ENCODE assay signal across 22 mouse cellular contexts in the genomic region with DNA sequence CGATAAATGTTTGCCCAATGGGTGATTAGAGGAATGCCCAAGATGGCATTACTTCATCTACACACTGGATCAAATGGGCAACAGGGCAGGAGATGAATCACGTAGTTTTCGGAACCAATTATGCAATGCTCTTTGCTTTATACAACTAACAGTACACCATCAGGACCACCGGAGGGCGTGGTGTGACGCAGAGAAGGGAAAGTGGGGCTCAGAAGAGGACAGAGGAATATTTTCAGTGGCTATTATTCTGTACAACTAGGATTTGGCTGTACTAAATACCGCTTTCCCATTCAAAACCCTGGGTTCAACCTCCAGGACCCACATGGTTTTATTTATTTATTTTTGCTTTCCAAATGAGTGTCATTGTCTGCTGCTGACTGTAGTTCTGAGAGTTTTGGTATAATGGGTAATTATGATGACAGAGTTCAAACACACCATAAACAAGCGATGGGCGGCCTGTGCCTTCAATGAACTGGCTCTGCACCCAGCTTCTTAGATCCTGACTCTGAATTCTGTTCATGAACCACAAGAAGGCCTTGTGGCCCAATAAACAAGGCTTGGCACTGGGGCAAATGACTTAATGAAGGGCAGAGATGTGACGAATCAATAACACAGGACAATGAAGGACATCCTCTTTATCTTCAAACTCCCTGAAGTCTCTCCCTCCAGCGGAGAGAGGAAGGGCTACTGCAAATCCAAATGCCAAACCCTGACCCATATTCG.
DNase-seq lines count a peak whose midpoint lies in the region; ATAC-seq and TF ChIP-seq lines count a peak whose summit lies in the region.
"Had no signal": no experiment of that assay in that cellular context is flagged by ENCODE, and none has a peak within 500 bp of the region (broad histone marks: within the 10 kb centered on the region; RNA-seq: fewer than 3 reads in every experiment).

No protein-coding gene starts in this region.

- POLR2A ChIA-PET in Patski (lab: Charles Lee), result no interaction called here

- TF ChIP-seq CTCF in layer of hippocampus, adult 2 months (conservative IDR thresholded peaks at IDR 0.05), result peak; percentile 41
- TF ChIP-seq CTCF in Patski (IDR thresholded peaks at IDR 0.05), result peak; percentile 51

- no peaks in the 10 kb centered on the region; the same call in 1 of the 2 replicates for H3K4me1 ChIP-seq in liver, embryonic 12.5 days
- H3K4me1 ChIP-seq: forebrain, embryonic 15.5 days; hindbrain, embryonic 12.5 days; neural tube, embryonic 15.5 days had no signal

- H3K9ac ChIP-seq in liver, embryonic 12.5 days, result no peak overlapping the region
- H3K9ac ChIP-seq: forebrain, embryonic 15.5 days; hindbrain, embryonic 12.5 days; limb, embryonic 15.5 days; liver, embryonic 15.5 days; lung, embryonic 15.5 days; neural tube, embryonic 15.5 days had no signal

- ATAC-seq in Patski, result no peak
- no peak for ATAC-seq in liver, embryonic 12.5 days
- ATAC-seq: forebrain, embryonic 15.5 days; inflammation-experienced regulatory T-cells, adult 6 months had no signal

- no peak overlapping the region for H3K4me3 ChIP-seq in layer of hippocampus, adult 2 months
- no peak overlapping the region for H3K4me3 ChIP-seq in liver, embryonic 12.5 days
- H3K4me3 ChIP-seq: forebrain, embryonic 15.5 days; hindbrain, embryonic 12.5 days; limb, embryonic 15.5 days; liver, embryonic 15.5 days; lung, embryonic 15.5 days; neural tube, embryonic 15.5 days had no signal

- H3K27me3 ChIP-seq in Patski, result no peaks in the 10 kb centered on the region
- H3K27me3 ChIP-seq in liver, embryonic 12.5 days (replicated peaks), result no peaks in the 10 kb centered on the region
- H3K27me3 ChIP-seq: forebrain, embryonic 15.5 days; hindbrain, embryonic 12.5 days; limb, embryonic 15.5 days; liver, embryonic 15.5 days; lung, embryonic 15.5 days; neural tube, embryonic 15.5 days had no signal

- 78% methylated on average over 12 of the region's 12 CpGs for WGBS in liver, embryonic 12.5 days (ENCODE audit: insufficient replicate concordance)

- H3K4me2 ChIP-seq in liver, embryonic 12.5 days, result no peak overlapping the region
- H3K4me2 ChIP-seq: forebrain, embryonic 15.5 days; hindbrain, embryonic 12.5 days; limb, embryonic 15.5 days; liver, embryonic 15.5 days; lung, embryonic 15.5 days; neural tube, embryonic 15.5 days had no signal

- peak; percentile 70 for DNase-seq in adrenal gland, adult 8-10 months
- DNase-seq in adrenal gland, adult 18-20 months (ENCODE audit: low spot score in 2 of 2), result no peak
- no peak for DNase-seq in layer of hippocampus, adult 2 months (ENCODE audit: low spot score in 2 of 2)
- no peak for DNase-seq in layer of hippocampus, adult 8-10 months (ENCODE audit: low spot score in 2 of 2)
- no peak for DNase-seq in Patski (ENCODE audit: low read depth, low spot score)
- peak; percentile 34 to 71 for DNase-seq in adrenal gland, postnatal 36 days
- no peak for DNase-seq in right cerebral cortex, adult 18-20 months
- DNase-seq: cerebellum, adult 9-10 months; gastrocnemius, postnatal 25 days; heart, adult 18-20 months; kidney, adult 8-10 months; right cerebral cortex, postnatal 25 days; thymus, postnatal 25 days had no signal

- H3K36me3 ChIP-seq in liver, embryonic 12.5 days, result peaks cover 11% of the 10 kb centered on the region; the same call in 1 of the 2 replicates
- H3K36me3 ChIP-seq: forebrain, embryonic 15.5 days; liver, embryonic 15.5 days had no signal

- CTCF ChIA-PET in Patski (lab: Charles Lee), result interaction anchor here (1.8 kb wide), 1 partner anchor 11 kb away, joined by 4 read pairs; no protein-coding TSS in a partner anchor

- peak overlapping the region; percentile 11; the same call in 1 of the 2 replicates for H3K27ac ChIP-seq in layer of hippocampus, adult 2 months
- H3K27ac ChIP-seq in liver, embryonic 12.5 days, result no peak overlapping the region
- H3K27ac ChIP-seq: forebrain, embryonic 15.5 days; hindbrain, embryonic 12.5 days; limb, embryonic 15.5 days; liver, embryonic 15.5 days; lung, embryonic 15.5 days; macrophage; neural tube, embryonic 15.5 days had no signal

- in situ Hi-C loops in Patski (cut with MboI; ENCODE audit: low pct_unique_long_range_greater_than_20kb), result no loop called here

- H3K9me3 ChIP-seq in liver, embryonic 12.5 days (replicated peaks), result no peaks in the 10 kb centered on the region
- H3K9me3 ChIP-seq: forebrain, embryonic 15.5 days; limb, embryonic 15.5 days; liver, embryonic 15.5 days; lung, embryonic 15.5 days; neural tube, embryonic 15.5 days had no signal

Comparison
In these comparisons a context has a peak if more than half of its experiments do, and no peak if none do; other contexts are left out.
1. DNase-seq: peak in adrenal gland, adult 8-10 months (single experiment) and adrenal gland, postnatal 36 days (2 of 2); none in adrenal gland, adult 18-20 months (0 of 2), layer of hippocampus, adult 2 months (0 of 2), layer of hippocampus, adult 8-10 months (0 of 2), Patski (single experiment) and right cerebral cortex, adult 18-20 months (single experiment).